Comparison of ENCODE assay signal across 31 mouse cellular contexts in the genomic region with DNA sequence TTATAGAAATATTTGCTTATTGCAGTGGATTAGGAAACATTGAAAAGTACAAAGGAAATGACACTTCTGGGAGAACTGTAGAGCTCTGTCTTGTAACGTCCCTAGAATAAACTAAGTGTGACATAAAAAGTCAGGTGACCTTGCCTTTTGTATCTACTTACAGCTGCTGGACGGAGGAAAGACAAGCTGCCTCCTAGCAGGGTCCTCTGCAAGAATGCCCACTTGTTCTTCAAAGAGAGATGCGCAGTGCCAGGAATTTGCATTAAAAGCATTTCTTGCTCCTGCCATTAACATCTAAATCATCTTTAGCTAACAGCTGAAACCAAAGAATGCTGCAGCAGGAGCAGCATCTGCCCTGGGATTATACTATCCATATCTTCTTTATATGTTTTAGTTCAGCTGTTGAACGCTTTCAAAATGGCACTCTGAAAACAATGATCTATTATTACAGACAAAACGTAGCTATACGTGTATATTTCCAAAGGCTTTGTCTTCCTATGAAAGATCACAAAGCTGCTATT. TPM values are rescaled to one million over a fixed set of nuclear protein-coding genes. Genes with fewer than 3 reads are reported as not detected.
DNase-seq lines count a peak whose midpoint lies in the region; ATAC-seq and TF ChIP-seq lines count a peak whose summit lies in the region.
"Had no signal": no experiment of that assay in that cellular context is flagged by ENCODE, and none has a peak within 500 bp of the region (broad histone marks: within the 10 kb centered on the region; RNA-seq: fewer than 3 reads in every experiment).

No protein-coding gene starts in this region.

- TF ChIP-seq CTCF in heart, adult 2 months (IDR thresholded peaks at IDR 0.05) = no peak
- TF ChIP-seq CTCF in midbrain, postnatal 0 days (IDR thresholded peaks at IDR 0.05) = no peak

- no peaks in the 10 kb centered on the region for H3K27me3 ChIP-seq in heart, embryonic 12.5 days (replicated peaks)
- H3K27me3 ChIP-seq in heart, adult 2 months (ENCODE audit: control insufficient read depth, insufficient read depth, low read length) = no peaks in the 10 kb centered on the region
- no peaks in the 10 kb centered on the region for H3K27me3 ChIP-seq in midbrain, embryonic 12.5 days
- H3K27me3 ChIP-seq in midbrain, postnatal 0 days (ENCODE audit: insufficient read depth, low read length) = no peaks in the 10 kb centered on the region
- no peaks in the 10 kb centered on the region for H3K27me3 ChIP-seq in myocyte (ENCODE audit: control insufficient read depth, insufficient read depth, insufficient read length)
- H3K27me3 ChIP-seq: forebrain, embryonic 12.5 days; kidney, embryonic 15.5 days; limb, embryonic 15.5 days; liver, embryonic 13.5 days had no signal

- no peak overlapping the region for H3K27ac ChIP-seq in heart, embryonic 12.5 days (ENCODE audit: poor library complexity, severe bottlenecking)
- H3K27ac ChIP-seq in heart, adult 2 months = no peak overlapping the region; the same call in 1 of the 2 replicates
- H3K27ac ChIP-seq in midbrain, embryonic 12.5 days (replicated peaks) = no peak overlapping the region
- no peak overlapping the region for H3K27ac ChIP-seq in midbrain, postnatal 0 days (ENCODE audit: low read depth, low read length)
- H3K27ac ChIP-seq: embryonic facial prominence, embryonic 13.5 days; forebrain, embryonic 12.5 days; kidney, embryonic 15.5 days; layer of hippocampus, adult 2 months; limb, embryonic 15.5 days; liver, embryonic 13.5 days had no signal

- no peak for TF ChIP-seq POLR2A in heart, adult 2 months (IDR thresholded peaks at IDR 0.05; ENCODE audit: insufficient read depth, low read depth, low read length)
- TF ChIP-seq POLR2A in myocyte (IDR thresholded peaks at IDR 0.05; ENCODE audit: insufficient read length, low read depth) = no peak

- no peak overlapping the region for H3K4me2 ChIP-seq in heart, embryonic 12.5 days
- no peak overlapping the region for H3K4me2 ChIP-seq in midbrain, embryonic 12.5 days (replicated peaks)
- H3K4me2 ChIP-seq in midbrain, postnatal 0 days (ENCODE audit: low read depth, low read length, poor library complexity, severe bottlenecking) = no peak overlapping the region
- peak overlapping the region; percentile 42 for H3K4me2 ChIP-seq in myocyte (ENCODE audit: low read depth)
- H3K4me2 ChIP-seq: embryonic facial prominence, embryonic 13.5 days; forebrain, embryonic 12.5 days; kidney, embryonic 15.5 days; limb, embryonic 15.5 days; liver, embryonic 13.5 days had no signal

- 48% methylated on average over 6 of the region's 6 CpGs for WGBS in heart, embryonic 12.5 days
- WGBS in heart, adult 2 months = 43% methylated on average over 6 of the region's 6 CpGs
- WGBS in midbrain, embryonic 12.5 days = 38% methylated on average over 6 of the region's 6 CpGs
- WGBS in midbrain, postnatal 0 days = 26% methylated on average over 6 of the region's 6 CpGs

- H3ac ChIP-seq in myocyte (ENCODE audit: control insufficient read depth, insufficient read length) = no peak overlapping the region

- H3K9me3 ChIP-seq in heart, embryonic 12.5 days (replicated peaks) = no peaks in the 10 kb centered on the region
- H3K9me3 ChIP-seq in midbrain, embryonic 12.5 days = no peaks in the 10 kb centered on the region
- no peaks in the 10 kb centered on the region for H3K9me3 ChIP-seq in midbrain, postnatal 0 days (ENCODE audit: low read length)
- H3K9me3 ChIP-seq: embryonic facial prominence, embryonic 13.5 days; forebrain, embryonic 12.5 days; kidney, embryonic 15.5 days; limb, embryonic 15.5 days; liver, embryonic 13.5 days had no signal

- H3K4me3 ChIP-seq in heart, embryonic 12.5 days = no peak overlapping the region
- H3K4me3 ChIP-seq in heart, adult 2 months = no peak overlapping the region
- H3K4me3 ChIP-seq in midbrain, embryonic 12.5 days = no peak overlapping the region
- no peak overlapping the region for H3K4me3 ChIP-seq in midbrain, postnatal 0 days (ENCODE audit: low read depth, low read length)
- H3K4me3 ChIP-seq in myocyte = no peak overlapping the region
- H3K4me3 ChIP-seq: embryonic facial prominence, embryonic 13.5 days; forebrain, embryonic 12.5 days; kidney, embryonic 15.5 days; layer of hippocampus, adult 2 months; limb, embryonic 15.5 days; liver, embryonic 13.5 days had no signal

- ATAC-seq in heart, embryonic 12.5 days (ENCODE audit: insufficient number of reproducible peaks, low FRiP score) = 0 out of 2 replicates have a peak, but pooled peaks have one; percentile 40
- ATAC-seq in midbrain, embryonic 12.5 days (ENCODE audit: low FRiP score, low read depth) = 0 out of 2 replicates have a peak, but pooled peaks have one; percentile 36
- no peak for ATAC-seq in midbrain, postnatal 0 days (ENCODE audit: low FRiP score)
- ATAC-seq: forebrain, postnatal 0 days; hindbrain, embryonic 16.5 days had no signal

- peaks cover 13% of the 10 kb centered on the region for H3K4me1 ChIP-seq in heart, embryonic 12.5 days (replicated peaks)
- peaks cover 1% of the 10 kb centered on the region; the same call in 1 of the 2 replicates for H3K4me1 ChIP-seq in heart, adult 2 months (ENCODE audit: control insufficient read depth, insufficient read depth, low read length)
- peaks cover 8% of the 10 kb centered on the region; the same call in 1 of the 2 replicates for H3K4me1 ChIP-seq in midbrain, embryonic 12.5 days
- H3K4me1 ChIP-seq in midbrain, postnatal 0 days (ENCODE audit: insufficient read depth, low read length) = peaks cover 4% of the 10 kb centered on the region
- H3K4me1 ChIP-seq: kidney, embryonic 15.5 days; liver, embryonic 13.5 days had no signal

- H3K79me2 ChIP-seq in heart, adult 2 months (replicated peaks; ENCODE audit: control insufficient read depth, insufficient read depth, low read length) = no peaks in the 10 kb centered on the region
- H3K79me2 ChIP-seq in myocyte (ENCODE audit: control insufficient read depth, insufficient read depth) = no peaks in the 10 kb centered on the region

- DNase-seq in heart, adult 2 months = no peak
- DNase-seq in midbrain, postnatal 0 days (ENCODE audit: low spot score) = no peak
- DNase-seq in R1 (ENCODE audit: low read depth, low spot score) = peak; percentile 15
- no peak for DNase-seq in kidney, postnatal 14 days
- DNase-seq: adrenal gland, adult 8-10 months; cerebellum, adult 11 months; cerebellum, adult 9-11 months; embryo, embryonic 11 days; forebrain, postnatal 0 days; heart, postnatal 14 days; kidney, adult 18-20 months; kidney, postnatal 36 days; liver, embryonic 13.5 days; lung, adult 2 months; lung, postnatal 10 days; right cerebral cortex, postnatal 14 days; thymus, postnatal 4 days had no signal

- H3K36me3 ChIP-seq in heart, embryonic 12.5 days = peaks cover 2% of the 10 kb centered on the region; the same call in 1 of the 2 replicates
- peaks cover 31% of the 10 kb centered on the region for H3K36me3 ChIP-seq in heart, adult 2 months (ENCODE audit: control insufficient read depth, insufficient read depth, low read length)
- H3K36me3 ChIP-seq in midbrain, embryonic 12.5 days = no peaks in the 10 kb centered on the region
- no peaks in the 10 kb centered on the region for H3K36me3 ChIP-seq in midbrain, postnatal 0 days (ENCODE audit: insufficient read depth, low read length)
- no peaks in the 10 kb centered on the region for H3K36me3 ChIP-seq in myocyte (ENCODE audit: control insufficient read depth, insufficient read depth)
- H3K36me3 ChIP-seq: embryonic facial prominence, embryonic 13.5 days; forebrain, embryonic 12.5 days; kidney, embryonic 15.5 days; limb, embryonic 15.5 days; liver, embryonic 13.5 days had no signal

- TF ChIP-seq EP300 in heart, adult 2 months (IDR thresholded peaks at IDR 0.05; ENCODE audit: insufficient read depth, low read depth, low read length) = no peak

- intact Hi-C loops in heart, adult 2 months (cut with DNase I) = no loop called here

- H3K9ac ChIP-seq in heart, embryonic 12.5 days = no peak overlapping the region
- H3K9ac ChIP-seq in heart, adult 2 months (ENCODE audit: low read depth, low read length) = no peak overlapping the region
- H3K9ac ChIP-seq in midbrain, embryonic 12.5 days (replicated peaks) = no peak overlapping the region
- H3K9ac ChIP-seq in midbrain, postnatal 0 days (replicated peaks; ENCODE audit: low read length, poor library complexity, severe bottlenecking) = no peak overlapping the region
- H3K9ac ChIP-seq: embryonic facial prominence, embryonic 13.5 days; forebrain, embryonic 12.5 days; forebrain, postnatal 0 days; kidney, embryonic 15.5 days; limb, embryonic 15.5 days; liver, embryonic 13.5 days had no signal

TF ChIP-seq in myocyte, 11 proteins besides CTCF, POLR2A, EP300 and RAD21 (continues in another document):
- TF ChIP-seq POLR2AphosphoS2 (IDR thresholded peaks at IDR 0.05; ENCODE audit: insufficient read length, low read depth) (no peak), CEBPB (IDR thresholded peaks at IDR 0.05; ENCODE audit: insufficient read depth, poor library complexity, severe bottlenecking) (no peak), MYOD1 (IDR thresholded peaks at IDR 0.05; ENCODE audit: control insufficient read depth in 1 of 3, insufficient read length in 2 of 3, low read depth in 2 of 3) (peak in 2 of 3 experiments; percentile 46 to 65), E2F4 (IDR thresholded peaks at IDR 0.05; ENCODE audit: insufficient read depth) (no peak), TCF3 (IDR thresholded peaks at IDR 0.05; ENCODE audit: insufficient read length, low read depth) (peak; percentile 14), TCF12 (IDR thresholded peaks at IDR 0.05; ENCODE audit: insufficient read depth, poor library complexity, severe bottlenecking) (peak; percentile 69), REST (IDR thresholded peaks at IDR 0.05; ENCODE audit: insufficient read depth, insufficient read length) (no peak), USF1 (IDR thresholded peaks at IDR 0.05; ENCODE audit: low read depth) (no peak)

RNA-seq across cellular contexts. Expression of a gene that starts 6.8 kb away (rescaled TPM):
- 11,986 and 12,061 TPM in 2 replicates for polyA plus RNA-seq in heart, embryonic 12.5 days (2016; fragmentation: Nextera tagmentation; extraction: Ambion mirVana)
- total RNA-seq in heart, adult 2 months (2021) = over 10,000 TPM in 1 of 2 experiments, 1,000 to 10,000 TPM in 1; 9,778 to 11,260 TPM
- polyA plus RNA-seq in heart, adult 2 months (2012; rRNA removed) = 24,627 and 41,572 TPM in 2 replicates
- 4.3 and 4.6 TPM in 2 replicates for polyA plus RNA-seq in midbrain, embryonic 12.5 days (2016; fragmentation: Nextera tagmentation; extraction: Ambion mirVana)
- total RNA-seq in midbrain, postnatal 0 days (2014; rRNA removed) = 2.6 TPM in 1 of 2 replicates, not detected in the other
- 0.17 and 0.18 TPM in 2 replicates for polyA plus RNA-seq in midbrain, postnatal 0 days (2015; fragmentation: Nextera tagmentation; extraction: Ambion mirVana)
- polyA plus RNA-seq in myocyte (2012; fragmentation: generic; extraction: Trizol) = 2,846 TPM
- total RNA-seq: adrenal gland, adult 8-10 months; layer of hippocampus, adult 2 months; layer of hippocampus, postnatal 14 days; left cerebral cortex, postnatal 36 days had no signal

RNA-seq across cellular contexts. Expression of a gene that starts 46.7 kb away (rescaled TPM):
- 0.10 TPM in 1 of 2 replicates, not detected in the other for polyA plus RNA-seq in heart, embryonic 12.5 days (2016; fragmentation: Nextera tagmentation; extraction: Ambion mirVana)
- not detected for total RNA-seq in heart, adult 2 months (2021)
- polyA plus RNA-seq in heart, adult 2 months (2012; rRNA removed) = 0.06 TPM in 1 of 2 replicates, not detected in the other
- 2.2 and 2.3 TPM in 2 replicates for polyA plus RNA-seq in midbrain, embryonic 12.5 days (2016; fragmentation: Nextera tagmentation; extraction: Ambion mirVana)
- 73.3 TPM in 2 replicates for total RNA-seq in midbrain, postnatal 0 days (2014; rRNA removed)
- polyA plus RNA-seq in midbrain, postnatal 0 days (2015; fragmentation: Nextera tagmentation; extraction: Ambion mirVana) = 11.1 and 13.2 TPM in 2 replicates
- polyA plus RNA-seq in myocyte (2012; fragmentation: generic; extraction: Trizol) = not detected
- total RNA-seq: gastrocnemius, adult 8-10 months; heart, postnatal 14 days had no signal
- polyA plus RNA-seq: liver, embryonic 13.5 days; small intestine, adult 2 months; thymus, postnatal 0 days had no signal

Comparison
In these comparisons a context has a peak if more than half of its experiments do, and no peak if none do; other contexts are left out.
1. RNA of a gene that starts 6.8 kb away (polyA plus RNA-seq): 24,627 to 41,572 TPM in heart, adult 2 months, 11,986 to 12,061 TPM in heart, embryonic 12.5 days and 2,846 TPM in myocyte (single experiment); 4.3 to 4.6 TPM in midbrain, embryonic 12.5 days and 0.17 to 0.18 TPM in midbrain, postnatal 0 days; every median in the first group is over 100 times any median in the second.